Mouse (Mus musculus): ENCODE results near the gene Rbpjl. TPM values are rescaled to one million over a fixed set of nuclear protein-coding genes. Genes with fewer than 3 reads are reported as not detected.
A peak's percentile ranks its signal among the peaks of the same experiment; 100 is the strongest.

The Rbpjl gene
- polyA plus RNA-seq, 1 experiment: 86.8 TPM

DNA sequence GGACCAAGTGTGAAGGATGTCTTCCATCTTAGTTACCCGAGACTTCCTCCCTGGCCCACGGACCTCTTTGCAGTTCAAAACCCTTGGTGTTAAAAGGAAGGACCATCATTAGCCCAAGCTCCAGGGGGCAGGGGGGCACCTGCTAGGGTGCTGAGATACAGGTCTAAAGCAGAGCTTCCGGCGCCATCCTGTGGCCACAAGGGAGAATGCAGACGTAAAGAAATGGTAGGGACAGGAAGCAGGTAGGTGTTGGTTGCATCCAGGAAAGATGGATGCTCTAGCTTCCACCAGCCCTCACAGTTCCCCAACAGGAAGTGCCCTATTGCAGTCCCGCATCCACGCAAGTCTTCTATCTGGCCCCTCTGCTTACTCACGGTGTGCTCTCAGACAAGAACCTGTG lies 16.0 kb upstream of the Rbpjl start:
- DNase-seq: no peak
- Histone ChIP-seq H3K4me1 (ENCODE audit: control insufficient read depth, insufficient read depth, low read length) (no peaks in the 10 kb centered on the region; the same call in 1 of the 2 replicates), H3K4me3 (replicated peaks; ENCODE audit: extremely low read depth, low read depth, low read length) (no peak overlapping the region)
- 10% methylated on average over 8 of the region's 8 CpGs for WGBS
- TF ChIP-seq POLR2A (IDR thresholded peaks at IDR 0.05; ENCODE audit: borderline replicate concordance, extremely low read depth, low read depth, low read length) (no peak), CTCF (IDR thresholded peaks at IDR 0.05; ENCODE audit: insufficient read depth, low read length) (peak; percentile 67)

DNA sequence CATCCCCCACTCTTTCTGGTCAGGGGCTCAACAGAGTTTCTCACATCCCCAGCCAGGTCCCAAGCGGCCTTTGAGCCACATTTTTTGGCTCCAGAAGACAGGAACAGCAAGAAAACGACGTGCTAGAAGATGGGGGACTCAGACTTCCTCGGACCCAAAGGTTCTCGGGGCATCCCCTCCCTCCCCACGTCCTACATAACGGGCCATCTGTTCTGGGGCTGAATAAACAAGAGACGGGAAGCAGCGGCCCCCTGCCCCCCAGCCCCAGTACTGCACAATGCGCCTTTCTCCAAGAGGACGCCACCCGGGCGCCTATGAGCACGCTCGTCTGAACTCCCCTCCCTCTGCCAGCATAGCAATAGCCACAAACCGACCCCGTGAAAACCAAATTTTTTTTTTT lies 13.9 kb upstream of the Rbpjl start, which contains the start of gene Slpi:
Slpi (minus strand) TSS at position 76 of the 400 bp plus-strand sequence.
- no peak for DNase-seq
- no peaks in the 10 kb centered on the region; the same call in 1 of the 2 replicates for H3K4me1 ChIP-seq (ENCODE audit: control insufficient read depth, insufficient read depth, low read length)
- peak within 1 kb of the TSS; percentile 59 for H3K4me3 ChIP-seq (replicated peaks; ENCODE audit: extremely low read depth, low read depth, low read length)
- WGBS: 9% methylated on average over 17 of the region's 17 CpGs
- TF ChIP-seq POLR2A (IDR thresholded peaks at IDR 0.05; ENCODE audit: borderline replicate concordance, extremely low read depth, low read depth, low read length): no peak
- no peak for TF ChIP-seq CTCF (IDR thresholded peaks at IDR 0.05; ENCODE audit: insufficient read depth, low read length)

DNA sequence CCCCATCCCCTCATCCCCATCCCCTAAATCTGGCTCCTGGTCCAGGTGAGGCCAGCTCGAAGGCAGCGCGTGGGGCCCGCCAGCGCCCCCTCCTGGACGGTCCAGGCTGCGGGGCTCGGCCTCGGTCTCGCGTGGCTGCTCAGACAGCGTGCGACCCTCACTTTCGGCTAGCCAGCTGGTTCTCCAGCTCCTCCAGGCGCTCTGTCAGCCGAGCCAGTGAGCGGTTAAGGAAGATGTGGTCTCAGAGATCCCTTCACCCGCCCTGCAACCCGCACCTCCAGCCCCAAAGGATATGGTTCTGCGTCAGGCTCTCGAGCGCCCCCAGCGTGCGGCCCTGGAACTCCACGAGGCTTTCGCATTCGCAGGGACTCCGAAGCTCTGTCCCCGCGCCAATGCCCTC lies 13.4 kb upstream of the Rbpjl start:
- peak; percentile 84 for DNase-seq
- WGBS: 1% methylated on average over 30 of the region's 30 CpGs
- Histone ChIP-seq H3K4me3 (replicated peaks; ENCODE audit: extremely low read depth, low read depth, low read length) (peak overlapping the region; percentile 59), H3K4me1 (ENCODE audit: control insufficient read depth, insufficient read depth, low read length) (no peaks in the 10 kb centered on the region; the same call in 1 of the 2 replicates)
- TF ChIP-seq POLR2A (IDR thresholded peaks at IDR 0.05; ENCODE audit: borderline replicate concordance, extremely low read depth, low read depth, low read length) (no peak), CTCF (IDR thresholded peaks at IDR 0.05; ENCODE audit: insufficient read depth, low read length) (peak; percentile 65)

DNA sequence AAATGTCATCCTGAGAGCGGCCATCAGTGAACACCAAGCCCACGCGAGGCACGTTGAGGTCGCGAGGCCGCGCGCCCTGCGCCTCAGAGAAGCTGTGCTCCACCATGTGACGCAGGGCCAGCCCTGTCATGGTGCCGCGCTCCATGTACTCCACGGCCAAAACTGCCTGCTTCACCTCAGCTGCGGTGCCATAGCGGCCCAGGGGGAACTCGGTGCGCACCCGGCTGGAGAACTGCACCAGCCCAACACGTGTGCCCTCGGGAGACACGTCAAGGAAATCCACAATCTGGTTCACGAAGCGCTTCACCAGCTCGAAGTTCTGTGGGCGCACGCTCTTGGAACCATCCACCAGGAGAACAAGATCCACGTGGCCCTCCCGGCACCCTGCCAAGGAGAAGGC lies 9.8 kb upstream of the Rbpjl start:
- no peak for TF ChIP-seq CTCF (IDR thresholded peaks at IDR 0.05; ENCODE audit: insufficient read depth, low read length)
- TF ChIP-seq POLR2A (IDR thresholded peaks at IDR 0.05; ENCODE audit: borderline replicate concordance, extremely low read depth, low read depth, low read length): no peak
- 81% methylated on average over 29 of the region's 29 CpGs for WGBS

DNA sequence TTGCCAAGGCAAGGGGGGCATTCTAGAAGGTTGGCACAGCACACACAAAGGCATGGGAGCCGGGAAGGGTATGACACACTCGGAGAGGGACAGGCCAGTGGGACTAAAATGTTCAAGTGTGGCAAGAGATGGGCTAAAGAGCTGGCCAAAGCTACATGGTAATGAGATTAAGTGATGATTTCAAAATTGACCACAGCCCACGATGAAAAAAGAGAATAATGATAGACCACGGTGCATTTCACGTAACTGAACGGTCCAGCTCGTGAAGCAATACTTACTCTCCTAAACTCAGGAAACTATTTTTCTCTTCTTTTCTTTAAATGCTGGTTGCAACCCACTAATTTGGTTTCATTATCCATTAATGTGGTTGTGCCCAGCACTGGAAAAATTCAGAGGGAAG lies 6.9 kb upstream of the Rbpjl start:
- WGBS: 82% methylated on average over 7 of the region's 7 CpGs
- no peak overlapping the region for H3K4me3 ChIP-seq (replicated peaks; ENCODE audit: extremely low read depth, low read depth, low read length)
- no peaks in the 10 kb centered on the region for H3K4me1 ChIP-seq (ENCODE audit: control insufficient read depth, insufficient read depth, low read length)
- no peak for DNase-seq
- TF ChIP-seq CTCF (IDR thresholded peaks at IDR 0.05; ENCODE audit: insufficient read depth, low read length) (no peak), POLR2A (IDR thresholded peaks at IDR 0.05; ENCODE audit: borderline replicate concordance, extremely low read depth, low read depth, low read length) (no peak)

More for the DNA sequence above, 9.8 kb upstream of the Rbpjl start:
- H3K4me1 ChIP-seq (ENCODE audit: control insufficient read depth, insufficient read depth, low read length): no peaks in the 10 kb centered on the region
- H3K4me3 ChIP-seq (replicated peaks; ENCODE audit: extremely low read depth, low read depth, low read length): no peak overlapping the region
- DNase-seq: no peak

DNA sequence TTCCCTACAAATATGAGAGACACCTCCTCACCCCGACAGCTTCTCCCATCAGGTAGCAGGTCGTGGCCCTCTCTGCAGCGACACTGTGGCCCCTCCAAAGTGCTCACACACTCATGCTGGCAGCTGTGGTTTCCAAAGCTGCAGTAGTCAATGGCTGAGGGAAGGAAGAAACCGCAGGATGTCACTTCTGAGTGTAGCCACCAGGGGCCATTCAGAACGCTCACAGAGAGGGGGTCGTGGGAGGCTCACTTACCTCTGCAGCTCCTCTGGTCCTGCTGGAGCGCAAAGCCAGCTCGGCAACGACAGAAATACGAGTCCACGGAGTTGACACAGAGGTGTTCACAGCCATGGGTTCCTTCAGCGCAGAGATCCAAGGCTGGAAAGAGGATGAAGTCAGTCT lies 6.0 kb upstream of the Rbpjl start:
- H3K4me3 ChIP-seq (replicated peaks; ENCODE audit: extremely low read depth, low read depth, low read length): no peak overlapping the region
- 80% methylated on average over 12 of the region's 12 CpGs for WGBS
- no peaks in the 10 kb centered on the region for H3K4me1 ChIP-seq (ENCODE audit: control insufficient read depth, insufficient read depth, low read length)
- DNase-seq: no peak
- TF ChIP-seq CTCF (IDR thresholded peaks at IDR 0.05; ENCODE audit: insufficient read depth, low read length) (no peak), POLR2A (IDR thresholded peaks at IDR 0.05; ENCODE audit: borderline replicate concordance, extremely low read depth, low read depth, low read length) (no peak)

DNA sequence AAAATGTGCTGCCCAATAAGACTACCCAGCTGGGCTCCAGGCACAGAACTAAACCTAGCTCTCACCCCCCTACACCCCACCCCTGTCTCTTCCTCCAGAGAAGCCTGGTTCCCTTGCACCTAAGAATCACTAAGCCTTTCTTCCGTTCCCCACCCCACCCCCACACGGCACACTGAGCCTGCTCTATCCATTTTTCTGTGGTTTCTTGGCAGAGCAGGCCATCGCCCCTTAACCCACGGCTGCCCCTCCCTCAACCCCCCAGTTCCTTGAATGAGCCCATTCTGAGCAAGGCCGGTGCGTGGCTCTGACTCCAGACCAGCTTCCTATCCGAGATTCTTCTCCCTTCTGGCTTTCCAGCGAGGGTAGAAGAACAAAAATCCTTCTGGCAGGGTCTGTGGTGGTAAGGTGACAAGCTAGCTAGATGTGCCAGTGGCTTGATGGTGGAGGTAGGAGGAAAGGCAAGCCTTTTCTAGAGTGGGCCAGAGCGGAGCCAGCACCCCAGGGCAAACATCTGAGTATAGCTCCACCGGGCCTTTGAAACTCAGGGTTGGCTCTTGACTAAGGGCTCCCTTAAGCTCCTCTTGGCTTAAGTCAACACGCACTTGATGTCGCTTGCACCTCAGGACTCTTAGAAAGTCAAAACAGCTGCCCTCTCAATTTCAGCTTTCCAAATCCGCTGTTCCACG lies 598 bp downstream of the Rbpjl start:
- Histone ChIP-seq H3K4me3 (replicated peaks; ENCODE audit: extremely low read depth, low read depth, low read length) (peak overlapping the region; percentile 44), H3K4me1 (ENCODE audit: control insufficient read depth, insufficient read depth, low read length) (no peaks in the 10 kb centered on the region)
- DNase-seq: peak; percentile 65
- 26% methylated on average over 14 of the region's 14 CpGs for WGBS
- TF ChIP-seq POLR2A (IDR thresholded peaks at IDR 0.05; ENCODE audit: borderline replicate concordance, extremely low read depth, low read depth, low read length) (0 out of 2 replicates have a peak, but pooled peaks have one; percentile 21), CTCF (IDR thresholded peaks at IDR 0.05; ENCODE audit: insufficient read depth, low read length) (no peak)

DNA sequence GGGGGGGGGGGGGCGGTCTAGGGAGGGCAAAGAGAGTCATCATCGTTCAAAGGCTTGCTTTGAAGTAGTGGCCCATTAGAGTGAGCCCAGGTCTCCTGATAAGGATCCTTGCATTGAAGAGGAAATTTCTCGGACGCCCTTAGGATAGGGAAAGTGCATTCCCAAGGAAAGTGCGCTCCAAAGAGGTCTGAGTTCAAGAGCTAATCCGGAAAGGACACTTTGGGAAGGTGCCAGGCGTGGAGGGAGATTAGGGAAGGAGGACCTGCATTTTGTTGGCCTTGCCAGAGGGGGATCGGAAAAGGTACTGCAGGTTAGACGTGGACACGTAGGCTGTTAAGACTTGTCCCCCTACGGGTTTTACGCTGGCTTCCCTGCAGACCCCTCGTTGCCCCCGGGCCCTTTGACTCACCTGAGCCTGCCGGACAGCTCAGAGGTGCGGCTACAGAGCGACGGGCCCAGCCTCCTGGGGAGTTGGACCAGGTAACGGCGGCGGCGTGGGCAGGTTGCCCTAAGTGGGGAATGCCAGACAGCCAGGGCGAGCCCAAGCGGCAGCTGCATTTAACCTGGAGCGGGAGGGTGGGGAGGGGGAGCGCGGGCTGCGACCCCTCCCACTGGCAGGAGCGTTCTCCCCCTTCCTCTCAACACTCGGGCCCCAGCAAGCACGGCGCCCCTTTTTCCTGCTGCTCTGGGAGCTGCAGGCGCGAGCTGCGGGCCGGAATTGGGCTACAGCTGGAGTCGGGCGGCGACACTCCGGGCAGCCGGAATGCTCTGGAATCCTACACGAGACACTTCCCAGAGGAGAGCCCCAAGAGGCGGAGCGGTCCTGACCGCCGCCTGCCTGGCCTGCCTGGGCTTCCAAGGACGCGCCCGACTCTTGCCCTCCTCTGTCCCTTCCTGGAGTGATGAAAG lies 1.4 kb downstream of the Rbpjl start:
- no peaks in the 10 kb centered on the region for H3K4me1 ChIP-seq (ENCODE audit: control insufficient read depth, insufficient read depth, low read length)
- TF ChIP-seq POLR2A (IDR thresholded peaks at IDR 0.05; ENCODE audit: borderline replicate concordance, extremely low read depth, low read depth, low read length): peak; percentile 62; the same call in 1 of the 2 replicates
- TF ChIP-seq CTCF (IDR thresholded peaks at IDR 0.05; ENCODE audit: insufficient read depth, low read length): 0 out of 2 replicates have a peak, but pooled peaks have one; percentile 8
- H3K4me3 ChIP-seq (replicated peaks; ENCODE audit: extremely low read depth, low read depth, low read length): peak overlapping the region; percentile 61
- peak; percentile 84 for DNase-seq
- 3% methylated on average over 49 of the region's 49 CpGs for WGBS

DNA sequence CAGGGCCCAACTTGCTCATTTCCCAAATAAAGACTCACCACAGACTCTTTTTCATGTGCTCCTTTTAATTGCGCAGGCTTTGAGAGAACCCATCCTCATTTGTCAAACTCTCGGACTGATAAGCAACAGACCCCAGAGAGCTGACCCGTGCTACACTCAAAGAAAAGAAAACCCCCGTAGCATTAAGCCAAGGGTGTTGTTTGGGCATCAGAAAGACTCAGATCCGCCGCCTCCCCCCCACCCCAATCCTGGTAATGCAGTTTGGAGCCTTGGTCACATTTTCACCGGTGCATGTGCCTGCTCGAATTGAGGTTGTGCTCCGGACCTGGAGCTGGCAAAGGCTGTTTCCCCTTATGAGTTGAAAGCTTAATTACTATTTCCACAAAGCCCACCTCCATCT lies 2.1 kb downstream of the Rbpjl start, which contains the start of gene Matn4:
Matn4 (minus strand) TSS at position 101 of the 400 bp plus-strand sequence.
- H3K4me1 ChIP-seq (ENCODE audit: control insufficient read depth, insufficient read depth, low read length): no peaks in the 10 kb centered on the region

More for the DNA sequence above, 2.1 kb downstream of the Rbpjl start, which contains the start of gene Matn4:
- peak within 1 kb of the TSS; percentile 61 for H3K4me3 ChIP-seq (replicated peaks; ENCODE audit: extremely low read depth, low read depth, low read length)
- DNase-seq: no peak
- TF ChIP-seq POLR2A (IDR thresholded peaks at IDR 0.05; ENCODE audit: borderline replicate concordance, extremely low read depth, low read depth, low read length) (no peak), CTCF (IDR thresholded peaks at IDR 0.05; ENCODE audit: insufficient read depth, low read length) (no peak)
- WGBS: 30% methylated on average over 9 of the region's 9 CpGs

Measured in lung, adult 2 months (tissue).